Mouse (Mus musculus): Measurements from ENCODE around the gene Ifrd2. TPM values are rescaled to one million over a fixed set of nuclear protein-coding genes. Genes with fewer than 3 reads are reported as not detected.

The Ifrd2 gene
- polyA plus RNA-seq, 1 experiment = 29.4 TPM

DNA sequence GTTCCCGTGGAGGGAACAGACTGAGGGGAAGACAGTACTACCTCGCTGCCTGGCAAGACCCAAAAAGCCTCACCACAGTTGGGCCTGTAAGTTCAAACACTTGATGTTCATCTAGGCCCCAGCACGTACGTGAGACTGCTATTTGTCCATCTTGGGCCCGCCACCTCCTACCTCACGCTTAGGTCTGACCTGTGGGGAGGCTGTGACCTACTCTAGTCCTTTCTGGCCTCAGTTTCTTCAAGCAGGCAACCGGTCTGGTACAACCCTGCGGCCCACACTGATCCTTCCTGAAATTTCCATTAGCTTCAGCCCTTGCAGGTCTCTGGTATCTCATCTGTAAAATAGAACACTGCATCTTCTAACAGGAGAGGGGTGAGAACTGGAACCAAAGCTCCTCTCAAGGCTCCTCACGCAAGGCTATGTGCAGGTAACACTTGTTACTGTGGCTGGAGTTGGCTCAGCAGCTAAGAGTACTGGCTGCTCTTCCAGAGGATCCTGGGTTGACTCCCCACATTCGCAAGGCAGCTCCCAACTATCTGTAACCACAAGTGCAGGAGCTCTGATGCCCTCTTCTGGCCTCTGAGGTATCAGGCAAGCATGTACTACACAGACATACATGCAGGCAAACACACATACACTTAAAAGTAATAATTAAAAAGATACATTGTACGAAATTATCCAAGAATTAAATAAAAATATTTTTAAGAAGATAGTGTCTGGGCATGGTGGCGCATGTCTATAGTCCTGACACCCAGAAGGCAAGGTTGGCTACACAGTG, 38.1 kb downstream of the Ifrd2 start:
- Histone ChIP-seq H3K27me3 (ENCODE audit: control insufficient read depth, insufficient read depth, insufficient read length) (no peaks in the 10 kb centered on the region), H3ac (ENCODE audit: control insufficient read depth, insufficient read length) (no peak overlapping the region), H3K4me2 (ENCODE audit: low read depth) (peak overlapping the region; percentile 80), H3K79me2 (ENCODE audit: control insufficient read depth, insufficient read depth) (peaks cover 77% of the 10 kb centered on the region), H3K4me3 (peak overlapping the region; percentile 6), H3K36me3 (ENCODE audit: control insufficient read depth, insufficient read depth) (peaks cover 7% of the 10 kb centered on the region)
- no peak for TF ChIP-seq TCF12 (IDR thresholded peaks at IDR 0.05; ENCODE audit: insufficient read depth, poor library complexity, severe bottlenecking)
- no peak for TF ChIP-seq REST (IDR thresholded peaks at IDR 0.05; ENCODE audit: insufficient read depth, insufficient read length)
- TF ChIP-seq USF1 (IDR thresholded peaks at IDR 0.05; ENCODE audit: low read depth) = no peak
- TF ChIP-seq E2F4 (IDR thresholded peaks at IDR 0.05; ENCODE audit: insufficient read depth) = no peak
- no peak for TF ChIP-seq TCF3 (IDR thresholded peaks at IDR 0.05; ENCODE audit: insufficient read length, low read depth)
- no peak for TF ChIP-seq SRF (IDR thresholded peaks at IDR 0.05; ENCODE audit: control insufficient read depth, insufficient read length, low read depth)
- TF ChIP-seq MAX (IDR thresholded peaks at IDR 0.05; ENCODE audit: low read depth) = no peak
- no peak for TF ChIP-seq MYOG (IDR thresholded peaks at IDR 0.05; ENCODE audit: control insufficient read depth in 1 of 3, insufficient read depth in 1 of 3, insufficient read length in 2 of 3, low read depth in 2 of 3)
- TF ChIP-seq POLR2A (IDR thresholded peaks at IDR 0.05; ENCODE audit: insufficient read length, low read depth) = no peak
- no peak for TF ChIP-seq MYOD1 (IDR thresholded peaks at IDR 0.05; ENCODE audit: control insufficient read depth in 1 of 3, insufficient read length in 2 of 3, low read depth in 2 of 3)
- no peak for TF ChIP-seq POLR2AphosphoS2 (IDR thresholded peaks at IDR 0.05; ENCODE audit: insufficient read length, low read depth)
- TF ChIP-seq CEBPB (IDR thresholded peaks at IDR 0.05; ENCODE audit: insufficient read depth, poor library complexity, severe bottlenecking) = no peak

DNA sequence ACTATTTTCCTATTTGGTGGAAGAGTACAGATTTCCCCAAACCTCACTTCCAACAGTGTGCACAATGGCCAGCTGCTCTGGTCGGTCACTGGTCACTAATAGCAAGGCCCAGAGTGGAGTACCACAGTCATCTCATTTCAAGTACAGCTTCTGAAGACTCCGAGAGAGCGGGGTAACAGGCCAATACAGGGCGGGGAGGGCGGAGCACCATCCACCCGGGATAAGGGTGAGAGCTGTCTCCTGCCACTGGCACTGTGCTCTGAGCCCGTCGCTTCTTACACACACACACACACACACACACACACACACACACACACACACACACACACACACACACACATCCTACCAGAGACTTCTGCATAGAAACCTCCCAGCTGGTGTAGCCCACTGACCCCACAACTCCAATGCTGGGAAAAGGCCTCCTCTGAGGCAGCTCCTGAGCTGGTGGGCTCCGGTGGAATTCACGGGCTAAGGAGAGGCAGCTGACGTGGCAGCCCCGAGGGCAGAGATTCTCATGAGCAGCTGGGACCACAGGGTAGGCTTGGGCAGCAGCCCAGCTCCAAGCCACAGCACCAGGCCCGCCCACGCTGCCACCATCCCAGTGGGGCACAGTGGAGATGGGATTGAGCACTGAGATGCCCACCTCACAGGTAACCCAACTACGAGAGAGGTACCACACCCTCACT, 38.9 kb downstream of the Ifrd2 start:
- Histone ChIP-seq H3K36me3 (ENCODE audit: control insufficient read depth, insufficient read depth) (peaks cover 7% of the 10 kb centered on the region), H3K4me2 (ENCODE audit: low read depth) (peak overlapping the region; percentile 80), H3ac (ENCODE audit: control insufficient read depth, insufficient read length) (no peak overlapping the region), H3K4me3 (peak overlapping the region; percentile 6), H3K79me2 (ENCODE audit: control insufficient read depth, insufficient read depth) (peaks cover 84% of the 10 kb centered on the region), H3K27me3 (ENCODE audit: control insufficient read depth, insufficient read depth, insufficient read length) (no peaks in the 10 kb centered on the region)
- TF ChIP-seq E2F4 (IDR thresholded peaks at IDR 0.05; ENCODE audit: insufficient read depth) (no peak), TCF3 (IDR thresholded peaks at IDR 0.05; ENCODE audit: insufficient read length, low read depth) (peak; percentile 53), MYOG (IDR thresholded peaks at IDR 0.05; ENCODE audit: control insufficient read depth in 1 of 3, insufficient read depth in 1 of 3, insufficient read length in 2 of 3, low read depth in 2 of 3) (peak; percentile 67 to 92 (median 75)), POLR2A (IDR thresholded peaks at IDR 0.05; ENCODE audit: insufficient read length, low read depth) (no peak), TCF12 (IDR thresholded peaks at IDR 0.05; ENCODE audit: insufficient read depth, poor library complexity, severe bottlenecking) (no peak), SRF (IDR thresholded peaks at IDR 0.05; ENCODE audit: control insufficient read depth, insufficient read length, low read depth) (no peak), MAX (IDR thresholded peaks at IDR 0.05; ENCODE audit: low read depth) (no peak), MYOD1 (IDR thresholded peaks at IDR 0.05; ENCODE audit: control insufficient read depth in 1 of 3, insufficient read length in 2 of 3, low read depth in 2 of 3) (peak; percentile 25 to 94 (median 85)), REST (IDR thresholded peaks at IDR 0.05; ENCODE audit: insufficient read depth, insufficient read length) (no peak), USF1 (IDR thresholded peaks at IDR 0.05; ENCODE audit: low read depth) (no peak), POLR2AphosphoS2 (IDR thresholded peaks at IDR 0.05; ENCODE audit: insufficient read length, low read depth) (no peak), CEBPB (IDR thresholded peaks at IDR 0.05; ENCODE audit: insufficient read depth, poor library complexity, severe bottlenecking) (no peak)

DNA sequence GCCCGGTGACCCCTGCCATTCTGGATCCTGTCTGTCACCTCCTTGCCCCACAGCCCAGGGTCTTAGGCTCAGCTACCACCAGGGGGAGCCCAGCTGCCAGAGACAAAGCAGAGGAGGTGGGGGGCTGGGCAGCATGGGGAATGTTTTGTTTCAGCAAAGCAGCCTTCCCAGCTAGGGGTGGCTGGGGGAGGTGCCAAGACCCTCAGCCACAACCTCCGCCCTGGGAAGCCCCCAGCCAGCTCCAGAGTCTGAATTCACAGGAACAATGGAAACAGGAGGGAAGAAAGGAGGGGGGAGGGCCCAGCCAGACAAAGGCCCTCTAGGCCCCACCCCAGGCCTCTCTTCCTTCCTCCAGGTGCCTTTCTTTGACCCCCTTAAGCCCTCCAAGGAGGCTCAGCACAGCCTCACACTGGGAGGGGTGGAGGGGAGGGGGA, 39.4 kb downstream of the Ifrd2 start:
- Histone ChIP-seq H3K4me2 (ENCODE audit: low read depth) (peak overlapping the region; percentile 80), H3ac (ENCODE audit: control insufficient read depth, insufficient read length) (no peak overlapping the region), H3K27me3 (ENCODE audit: control insufficient read depth, insufficient read depth, insufficient read length) (no peaks in the 10 kb centered on the region), H3K36me3 (ENCODE audit: control insufficient read depth, insufficient read depth) (peaks cover 7% of the 10 kb centered on the region), H3K79me2 (ENCODE audit: control insufficient read depth, insufficient read depth) (peaks cover 90% of the 10 kb centered on the region), H3K4me3 (no peak overlapping the region)
- TF ChIP-seq MAX (IDR thresholded peaks at IDR 0.05; ENCODE audit: low read depth) = no peak
- TF ChIP-seq TCF3 (IDR thresholded peaks at IDR 0.05; ENCODE audit: insufficient read length, low read depth) = no peak
- TF ChIP-seq POLR2A (IDR thresholded peaks at IDR 0.05; ENCODE audit: insufficient read length, low read depth) = no peak
- no peak for TF ChIP-seq E2F4 (IDR thresholded peaks at IDR 0.05; ENCODE audit: insufficient read depth)
- no peak for TF ChIP-seq REST (IDR thresholded peaks at IDR 0.05; ENCODE audit: insufficient read depth, insufficient read length)
- no peak for TF ChIP-seq CEBPB (IDR thresholded peaks at IDR 0.05; ENCODE audit: insufficient read depth, poor library complexity, severe bottlenecking)
- no peak for TF ChIP-seq USF1 (IDR thresholded peaks at IDR 0.05; ENCODE audit: low read depth)
- no peak for TF ChIP-seq MYOD1 (IDR thresholded peaks at IDR 0.05; ENCODE audit: control insufficient read depth in 1 of 3, insufficient read length in 2 of 3, low read depth in 2 of 3)
- no peak for TF ChIP-seq POLR2AphosphoS2 (IDR thresholded peaks at IDR 0.05; ENCODE audit: insufficient read length, low read depth)
- no peak for TF ChIP-seq MYOG (IDR thresholded peaks at IDR 0.05; ENCODE audit: control insufficient read depth in 1 of 3, insufficient read depth in 1 of 3, insufficient read length in 2 of 3, low read depth in 2 of 3)
- no peak for TF ChIP-seq TCF12 (IDR thresholded peaks at IDR 0.05; ENCODE audit: insufficient read depth, poor library complexity, severe bottlenecking)

DNA sequence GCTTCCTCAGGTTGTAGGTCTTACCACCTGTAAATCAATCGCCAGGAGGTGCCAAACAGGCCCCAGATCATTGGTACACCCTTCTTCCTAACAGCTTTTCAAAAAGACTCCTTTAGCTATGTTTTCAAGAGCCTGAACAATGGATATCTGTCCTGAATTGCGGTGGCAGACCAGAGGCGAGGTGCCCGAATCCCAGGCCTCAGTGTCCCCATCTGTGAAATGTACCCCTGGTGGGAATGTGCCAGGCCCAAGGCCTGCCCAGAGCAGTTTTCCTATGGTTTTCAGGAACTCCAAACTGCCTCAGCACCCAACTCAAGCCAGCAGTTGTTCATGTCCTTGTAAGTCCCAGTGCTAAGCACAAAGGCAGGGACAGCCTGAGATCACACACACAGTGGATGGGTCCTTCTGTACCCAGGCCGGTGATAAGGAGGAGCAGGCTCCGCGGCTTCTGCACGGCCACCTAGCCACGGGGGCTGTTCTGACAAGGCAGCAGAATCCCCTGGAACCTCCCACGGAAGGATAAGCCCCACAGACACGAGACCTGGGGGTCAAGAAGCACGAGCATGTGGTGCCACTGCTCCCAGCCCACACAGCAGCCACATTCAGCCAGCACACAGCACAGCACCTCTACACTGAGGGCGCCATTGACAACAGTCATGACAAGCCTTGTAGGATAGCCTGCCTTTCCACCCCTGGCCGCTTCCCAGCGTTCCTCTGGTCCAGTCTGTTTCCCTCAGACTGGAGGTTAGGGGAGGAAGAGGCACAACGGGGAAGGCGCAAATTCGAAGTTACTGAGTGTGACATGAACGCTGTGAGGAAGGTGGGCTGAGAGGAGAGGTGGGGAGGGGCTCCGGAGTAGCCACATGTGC, 40.2 kb downstream of the Ifrd2 start:
- Histone ChIP-seq H3ac (ENCODE audit: control insufficient read depth, insufficient read length) (no peak overlapping the region), H3K27me3 (ENCODE audit: control insufficient read depth, insufficient read depth, insufficient read length) (no peaks in the 10 kb centered on the region), H3K4me3 (no peak overlapping the region), H3K36me3 (ENCODE audit: control insufficient read depth, insufficient read depth) (peaks cover 7% of the 10 kb centered on the region), H3K4me2 (ENCODE audit: low read depth) (peak overlapping the region; percentile 80), H3K79me2 (ENCODE audit: control insufficient read depth, insufficient read depth) (peaks cover 91% of the 10 kb centered on the region)
- TF ChIP-seq REST (IDR thresholded peaks at IDR 0.05; ENCODE audit: insufficient read depth, insufficient read length) = no peak
- TF ChIP-seq MYOD1 (IDR thresholded peaks at IDR 0.05; ENCODE audit: control insufficient read depth in 1 of 3, insufficient read length in 2 of 3, low read depth in 2 of 3) = peak in 1 of 3 experiments; percentile 21
- no peak for TF ChIP-seq CEBPB (IDR thresholded peaks at IDR 0.05; ENCODE audit: insufficient read depth, poor library complexity, severe bottlenecking)

Measured in myocyte (in vitro differentiated cells).